Mouse (Mus musculus) lung, embryonic 14.5 days (tissue): ENCODE measurements around the gene Kpna2. TPM values are rescaled to one million over a fixed set of nuclear protein-coding genes. Genes with fewer than 3 reads are reported as not detected.
"Not testable (repeated sequence)": the region's sequence is repeated elsewhere in the genome, so short reads cannot be mapped to it uniquely, and the experiment has no call there.

Experiments
- ATAC-seq: fragments of 200-750 bp; cut with Nextera tagmentation; 2 replicates; pipeline ENCODE4 v1.8.0; 2017; ENCODE audit warnings: mild to moderate bottlenecking, moderate TSS enrichment, moderate library complexity; ENCODE audit not compliant: insufficient read depth
- DNase-seq: peaks from one replicate; pipeline ENCODE4 v3.0.0-alpha.2; 2015
- H3K27ac ChIP-seq: fragments of 300-500 bp; sonication (generic); 2 replicates; pipeline ENCODE4 v1.5.1; 2014; ENCODE audit warnings: low read depth, mild to moderate bottlenecking, moderate library complexity
- H3K27me3 ChIP-seq: fragments of 300-500 bp; sonication (generic); 2 replicates; pipeline ENCODE4 v1.6.1; 2014; ENCODE audit warnings: low read length, control low read depth; ENCODE audit not compliant: insufficient read depth
- H3K36me3 ChIP-seq: fragments of 300-500 bp; sonication (generic); 2 replicates; pipeline ENCODE4 v1.6.1; 2014; ENCODE audit warnings: control low read depth; ENCODE audit not compliant: insufficient read depth
- H3K4me1 ChIP-seq: fragments of 300-500 bp; sonication (generic); 2 replicates; pipeline ENCODE4 v1.6.1; 2014; ENCODE audit warnings: antibody characterized with exemption, control low read depth; ENCODE audit not compliant: insufficient read depth
- H3K4me2 ChIP-seq: fragments of 300-500 bp; sonication (generic); 2 replicates; pipeline ENCODE4 v1.6.1; 2014; ENCODE audit warnings: mild to moderate bottlenecking
- H3K4me3 ChIP-seq: fragments of 300-500 bp; sonication (generic); 2 replicates; pipeline ENCODE4 v1.5.1; 2014; ENCODE audit warnings: low read depth, low read length
- H3K9ac ChIP-seq: fragments of 300-500 bp; sonication (generic); 2 replicates; pipeline ENCODE4 v1.6.1; 2014
- H3K9me3 ChIP-seq: fragments of 300-500 bp; sonication (generic); 2 replicates; pipeline ENCODE4 v1.6.1; 2016; ENCODE audit warnings: low read depth, low read length, control low read depth
- CTCF ChIP-seq: IDR thresholded peaks from 2 replicates; pipeline ENCODE4 v1.5.1; 2016; ENCODE audit warnings: antibody characterized with exemption, low read depth
- WGBS: fragments of 180-500 bp; shearing (Covaris S2); extraction: QIAGEN DNeasy Blood & Tissue Kit; methylation state at CpG from one replicate; pipeline ENCODE4 v1.1.7; 2014; 5-methylcytosine and 5-hydroxymethylcytosine counted together
- polyA plus RNA-seq: library from polyadenylated mRNA; unstranded; fragments of >200 nt; fragmentation: Nextera tagmentation; extraction: Ambion mirVana; gene quantifications from 2 replicates; pipeline ENCODE4 v1.2.1, GENCODE M21; 2014

Gene Kpna2
- polyA plus RNA-seq, 1 experiment from 2014 or later = 575 TPM

GRCm38 (mm10) chr11:107025411-107026321, 26.3 kb upstream of the Kpna2 start, which contains the start of gene 1810010H24Rik:
Gene 1810010H24Rik (plus strand): TSS chr11:107025681.
- ATAC-seq = 0 out of 2 replicates have a peak, but pooled peaks have one; percentile 15
- DNase-seq = peak; percentile 82
- Histone ChIP-seq H3K27ac (peak within 1 kb of the TSS; percentile 87), H3K9me3 (no peaks in the 10 kb centered on the region), H3K27me3 (no peaks in the 10 kb centered on the region), H3K4me3 (peak within 1 kb of the TSS; percentile 60), H3K4me2 (peak within 1 kb of the TSS; percentile 94), H3K9ac (peak within 1 kb of the TSS; percentile 65), H3K36me3 (no peaks in the 10 kb centered on the region), H3K4me1 (no peaks in the 10 kb centered on the region)
- no peak for TF ChIP-seq CTCF
- WGBS = 1% methylated on average over 45 of the region's 45 CpGs

- no peaks in the 10 kb centered on the region for H3K9me3 ChIP-seq
- H3K4me3 ChIP-seq = no peak overlapping the region
- no peak for DNase-seq
- H3K4me1 ChIP-seq = no peaks in the 10 kb centered on the region
- TF ChIP-seq CTCF = no peak
- peak overlapping the region; percentile 94 for H3K4me2 ChIP-seq
- H3K27me3 ChIP-seq = no peaks in the 10 kb centered on the region
- H3K9ac ChIP-seq = no peak overlapping the region
- no peak overlapping the region for H3K27ac ChIP-seq
- WGBS = 45% methylated on average over 4 of the region's 4 CpGs
- ATAC-seq = no peak
- H3K36me3 ChIP-seq = no peaks in the 10 kb centered on the region
These were observed 25.1 kb upstream of the Kpna2 start for GRCm38 (mm10) chr11:107024406-107024805.

GRCm38 (mm10) chr11:107022050-107022683, 22.8 kb upstream of the Kpna2 start:
- WGBS = 67% methylated on average over 13 of the region's 13 CpGs
- Histone ChIP-seq H3K4me3 (no peak overlapping the region), H3K9ac (no peak overlapping the region)

GRCm38 (mm10) chr11:107019722-107020121, 20.4 kb upstream of the Kpna2 start:
- H3K4me3 ChIP-seq, H3K9ac ChIP-seq, H3K27ac ChIP-seq, H3K4me2 ChIP-seq, H3K36me3 ChIP-seq, H3K4me1 ChIP-seq, H3K27me3 ChIP-seq, H3K9me3 ChIP-seq, DNase-seq, ATAC-seq: not testable (repeated sequence)
- 97% methylated on average over 3 of the region's 5 CpGs for WGBS

More at GRCm38 (mm10) chr11:107022050-107022683, 22.8 kb upstream of the Kpna2 start:
- DNase-seq = no peak
- no peaks in the 10 kb centered on the region for H3K4me1 ChIP-seq
- H3K36me3 ChIP-seq = no peaks in the 10 kb centered on the region
- H3K27me3 ChIP-seq = no peaks in the 10 kb centered on the region
- no peak for TF ChIP-seq CTCF
- peak overlapping the region; percentile 58 for H3K27ac ChIP-seq
- no peaks in the 10 kb centered on the region for H3K9me3 ChIP-seq
- H3K4me2 ChIP-seq = no peak overlapping the region
- no peak for ATAC-seq

GRCm38 (mm10) chr11:107019318-107019717, 20.0 kb upstream of the Kpna2 start:
- no peak for ATAC-seq
- WGBS = 64% methylated on average over 4 of the region's 4 CpGs
- DNase-seq = no peak

GRCm38 (mm10) chr11:107018606-107019005, 19.3 kb upstream of the Kpna2 start:
- Histone ChIP-seq H3K4me1 (no peaks in the 10 kb centered on the region), H3K9me3 (no peaks in the 10 kb centered on the region), H3K9ac (no peak overlapping the region), H3K4me3 (no peak overlapping the region), H3K27me3 (no peaks in the 10 kb centered on the region), H3K27ac (no peak overlapping the region), H3K36me3 (no peaks in the 10 kb centered on the region), H3K4me2 (no peak overlapping the region)
- WGBS = 26% methylated on average over 8 of the region's 8 CpGs
- no peak for ATAC-seq
- DNase-seq = no peak
- peak; percentile 71 for TF ChIP-seq CTCF

More at GRCm38 (mm10) chr11:107019318-107019717, 20.0 kb upstream of the Kpna2 start:
- no peak for TF ChIP-seq CTCF
- Histone ChIP-seq H3K27ac (no peak overlapping the region), H3K36me3 (no peaks in the 10 kb centered on the region), H3K4me3 (no peak overlapping the region), H3K27me3 (no peaks in the 10 kb centered on the region), H3K9ac (no peak overlapping the region), H3K4me2 (no peak overlapping the region), H3K9me3 (no peaks in the 10 kb centered on the region), H3K4me1 (no peaks in the 10 kb centered on the region)

GRCm38 (mm10) chr11:107017339-107017886, 18.1 kb upstream of the Kpna2 start:
- ATAC-seq = no peak
- no peak overlapping the region for H3K4me3 ChIP-seq
- no peak overlapping the region for H3K9ac ChIP-seq
- WGBS = 53% methylated on average over 6 of the region's 6 CpGs
- no peak overlapping the region for H3K27ac ChIP-seq
- no peaks in the 10 kb centered on the region for H3K36me3 ChIP-seq
- H3K4me1 ChIP-seq = no peaks in the 10 kb centered on the region
- DNase-seq = no peak
- no peaks in the 10 kb centered on the region for H3K9me3 ChIP-seq
- H3K4me2 ChIP-seq = no peak overlapping the region
- no peaks in the 10 kb centered on the region for H3K27me3 ChIP-seq
- no peak for TF ChIP-seq CTCF
